Mouse (Mus musculus) activated CD4-positive, CD25-positive, alpha-beta regulatory T cell (primary cell): ENCODE data around the gene E4f1. TPM values are rescaled to one million over a fixed set of nuclear protein-coding genes. Genes with fewer than 3 reads are reported as not detected.

Source experiments
- polyA plus RNA-seq, 2 experiments: library from polyadenylated mRNA; unstranded; fragments of 100-300 nt; shearing (Covaris generic); gene quantifications; one replicate each; pipeline ENCODE4 v1.2.1; 2017

The E4f1 gene
- 10 to 100 TPM; 70.0 to 73.0 TPM for polyA plus RNA-seq

DNA sequence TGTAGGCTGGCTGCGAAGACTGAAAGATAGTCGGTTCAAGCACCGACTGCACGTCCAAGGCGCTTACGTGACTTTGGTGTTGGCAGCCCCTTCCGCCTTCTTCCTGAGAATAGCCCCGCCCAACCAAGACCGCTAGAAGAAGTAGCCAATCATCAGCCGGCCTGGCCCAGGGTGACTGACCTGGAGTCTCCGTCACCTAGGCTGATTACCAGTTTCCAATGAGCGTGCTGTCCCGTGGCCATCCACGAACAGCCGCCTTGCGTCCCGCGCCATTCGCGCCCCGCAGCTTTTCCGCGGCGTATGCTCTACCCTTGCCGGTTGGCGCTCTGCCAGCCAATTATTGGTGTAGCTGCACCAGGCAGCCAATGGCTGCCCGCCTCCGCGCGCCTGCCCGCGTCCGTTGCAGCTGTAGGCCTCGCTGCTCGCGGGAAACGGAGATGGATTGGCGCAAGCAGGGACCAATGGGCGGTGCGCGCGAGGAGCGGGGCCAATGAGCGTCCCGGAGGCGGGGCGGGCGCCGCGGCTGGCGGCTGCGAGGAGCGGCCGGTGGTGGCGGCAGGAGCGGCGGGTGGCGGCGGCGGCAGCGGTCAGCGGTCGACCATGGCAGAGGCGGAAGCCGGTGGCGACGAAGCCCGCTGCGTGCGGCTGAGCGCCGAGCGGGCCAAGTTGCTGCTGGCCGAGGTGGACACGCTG lies at the start of gene E4f1, which contains the start of gene Pgp:
Gene E4f1, minus strand, starts transcription at position 404 of the 693 bp plus-strand sequence.
Gene Pgp, plus strand, starts transcription at position 483 of the 693 bp plus-strand sequence.

DNA sequence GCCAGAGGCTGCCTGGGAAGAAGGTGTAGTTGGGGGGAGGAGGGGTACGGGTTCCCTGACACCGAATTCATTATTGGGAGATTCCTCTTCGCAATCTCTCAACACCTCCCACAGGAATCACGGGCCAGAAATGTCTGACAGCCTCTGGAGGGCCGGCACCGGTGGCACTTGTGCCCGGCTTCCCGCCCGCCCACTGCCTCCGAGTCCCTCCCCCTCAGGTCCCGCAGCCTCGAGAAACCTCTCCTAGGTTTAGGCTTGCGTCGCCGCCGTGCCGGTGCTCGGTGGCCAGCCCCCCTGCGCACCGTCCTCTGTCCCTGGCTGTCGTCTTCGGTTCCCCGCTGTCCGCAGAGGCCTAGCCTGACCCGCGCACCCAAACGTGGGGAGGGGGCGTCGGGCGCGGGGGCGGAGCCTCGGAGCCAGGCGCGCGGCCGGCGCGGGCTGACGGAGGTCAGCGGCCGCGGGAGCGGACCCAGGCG lies 18.1 kb upstream of the E4f1 start, which contains the start of gene Caskin1:
Gene Caskin1, plus strand, starts transcription at position 416 of the 476 bp plus-strand sequence.

DNA sequence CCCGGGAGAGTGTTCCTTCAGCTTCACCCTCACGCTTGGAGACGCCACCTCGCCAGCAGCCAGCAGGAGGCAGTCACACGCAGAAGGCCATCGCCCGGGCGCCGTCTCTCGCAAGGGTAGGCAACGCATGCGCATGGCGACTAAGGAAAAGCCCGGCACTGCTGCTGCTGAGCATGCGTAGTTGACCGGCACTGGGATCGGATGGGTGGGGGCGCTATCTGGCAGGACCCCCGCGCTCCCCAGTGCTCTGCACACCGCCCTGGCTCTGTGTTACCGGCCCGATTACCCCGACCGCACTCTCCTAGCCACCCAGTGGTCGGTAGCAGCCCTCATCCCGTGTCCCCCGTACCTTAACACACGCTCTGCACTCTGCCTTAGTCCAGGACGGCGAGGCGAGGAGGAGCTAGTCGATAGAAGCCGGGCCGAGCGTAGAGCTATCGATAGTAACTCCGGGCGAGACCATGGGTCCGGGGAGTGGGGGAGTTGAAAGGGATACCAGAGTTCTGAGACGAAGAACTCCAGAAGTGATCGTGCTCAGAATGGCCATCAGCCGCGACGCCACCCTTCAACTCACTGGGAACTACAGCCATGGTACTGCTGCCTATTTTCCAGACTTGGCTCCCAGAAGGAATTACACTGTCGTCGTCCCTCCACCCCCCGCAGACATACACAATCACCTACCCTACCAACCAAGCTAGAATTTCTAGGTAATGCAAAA lies 8.7 kb upstream of the E4f1 start, which contains the start of gene Mlst8:
Gene Mlst8, minus strand, starts transcription at position 416 of the 718 bp plus-strand sequence.

DNA sequence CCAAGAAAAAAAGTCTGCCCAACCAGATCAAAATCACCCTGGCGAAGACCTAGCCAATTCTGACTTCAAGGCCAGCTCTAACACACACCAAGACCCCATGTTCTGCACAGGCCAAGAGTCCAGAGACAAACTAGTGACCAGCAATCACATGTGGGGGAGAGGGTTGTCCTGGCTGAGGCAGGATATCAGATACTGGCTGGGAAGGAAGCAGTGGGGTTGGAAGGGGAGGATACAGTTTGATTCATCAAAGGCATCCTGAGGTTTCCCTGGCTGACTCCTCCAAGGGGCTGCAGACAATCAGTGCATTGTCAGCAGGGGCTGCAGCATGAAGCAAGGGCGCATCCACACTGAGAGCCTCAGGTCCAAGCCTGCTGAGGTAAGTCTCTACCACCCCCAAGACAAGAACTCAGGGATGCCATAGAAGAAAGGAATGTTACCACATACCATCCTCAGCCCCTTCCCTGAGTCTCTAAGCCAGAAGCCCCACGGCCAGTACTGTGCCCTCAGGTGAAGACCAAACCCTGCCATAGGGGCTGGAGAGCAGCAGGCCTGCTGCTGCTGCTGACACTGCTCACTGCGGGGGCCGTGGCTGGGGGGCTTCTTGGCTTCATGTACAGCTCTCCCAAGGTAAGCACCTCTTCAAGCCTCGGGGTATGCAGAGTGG lies 3.6 kb upstream of the E4f1 start, which contains the start of gene Bricd5:
Gene Bricd5, plus strand, starts transcription at position 273 of the 664 bp plus-strand sequence.

DNA sequence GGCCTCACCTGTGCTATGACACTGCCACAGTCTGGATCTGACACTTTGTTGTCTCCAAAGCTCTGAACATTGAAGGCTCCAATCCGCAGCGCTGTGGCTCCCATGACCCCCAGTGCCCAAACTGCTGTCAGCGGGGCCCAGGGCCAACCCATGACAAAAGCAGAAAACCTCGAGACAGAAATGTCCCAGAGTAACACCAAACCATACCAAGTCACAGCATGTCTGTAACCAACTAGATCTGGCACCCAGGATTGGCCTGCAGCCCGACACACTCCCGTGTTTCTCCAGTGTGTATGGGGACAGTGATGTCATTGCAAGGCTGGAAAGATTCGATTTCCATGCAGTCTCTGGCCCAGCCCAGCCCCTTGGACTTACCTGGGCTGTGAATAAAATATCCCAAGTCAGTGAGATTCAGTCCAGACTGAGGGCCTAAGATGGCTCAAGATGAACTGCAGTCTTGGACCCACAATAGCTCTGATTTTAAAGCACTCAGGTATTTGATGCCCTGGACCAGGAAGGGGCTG lies 27.4 kb downstream of the E4f1 start, which contains the start of gene Dnase1l2:
Gene Dnase1l2, minus strand, starts transcription at position 474 of the 524 bp plus-strand sequence.

DNA sequence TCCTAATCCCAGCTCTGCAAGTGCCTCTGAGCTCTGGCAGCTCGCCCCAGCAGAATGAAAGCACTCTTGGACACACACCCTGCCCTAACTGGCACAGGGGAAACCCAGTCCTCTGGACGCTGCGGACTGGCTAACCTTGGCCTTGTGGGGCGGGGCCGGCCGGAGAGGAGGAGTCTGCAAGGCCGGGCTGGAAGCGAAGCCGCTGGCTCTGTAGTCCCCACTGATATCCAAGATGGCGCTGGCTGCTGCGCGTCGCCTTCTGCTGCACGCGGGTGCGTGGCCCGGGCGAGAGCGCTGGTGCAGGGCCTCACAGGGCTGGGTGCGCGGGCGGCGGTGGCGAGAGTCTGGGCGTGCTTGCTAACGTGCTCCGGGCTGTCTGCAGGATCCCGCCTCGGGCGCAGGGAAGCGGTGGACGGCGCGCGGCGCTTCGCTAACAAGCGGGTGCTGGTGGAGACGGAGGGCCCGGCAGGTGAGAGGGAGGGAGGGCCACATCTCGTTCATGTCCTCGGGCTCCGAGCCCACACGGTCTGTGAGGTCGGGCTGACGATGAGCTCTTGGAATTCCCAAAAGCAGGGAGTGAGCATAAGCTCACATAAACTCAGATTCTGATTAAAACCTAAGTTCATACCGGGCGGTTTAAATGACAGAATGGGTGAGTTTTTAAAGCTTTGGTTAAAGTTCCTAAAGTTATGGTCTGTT lies 43.5 kb downstream of the E4f1 start, which contains the start of gene Eci1:
Gene Eci1, plus strand, starts transcription at position 171 of the 699 bp plus-strand sequence.

DNA sequence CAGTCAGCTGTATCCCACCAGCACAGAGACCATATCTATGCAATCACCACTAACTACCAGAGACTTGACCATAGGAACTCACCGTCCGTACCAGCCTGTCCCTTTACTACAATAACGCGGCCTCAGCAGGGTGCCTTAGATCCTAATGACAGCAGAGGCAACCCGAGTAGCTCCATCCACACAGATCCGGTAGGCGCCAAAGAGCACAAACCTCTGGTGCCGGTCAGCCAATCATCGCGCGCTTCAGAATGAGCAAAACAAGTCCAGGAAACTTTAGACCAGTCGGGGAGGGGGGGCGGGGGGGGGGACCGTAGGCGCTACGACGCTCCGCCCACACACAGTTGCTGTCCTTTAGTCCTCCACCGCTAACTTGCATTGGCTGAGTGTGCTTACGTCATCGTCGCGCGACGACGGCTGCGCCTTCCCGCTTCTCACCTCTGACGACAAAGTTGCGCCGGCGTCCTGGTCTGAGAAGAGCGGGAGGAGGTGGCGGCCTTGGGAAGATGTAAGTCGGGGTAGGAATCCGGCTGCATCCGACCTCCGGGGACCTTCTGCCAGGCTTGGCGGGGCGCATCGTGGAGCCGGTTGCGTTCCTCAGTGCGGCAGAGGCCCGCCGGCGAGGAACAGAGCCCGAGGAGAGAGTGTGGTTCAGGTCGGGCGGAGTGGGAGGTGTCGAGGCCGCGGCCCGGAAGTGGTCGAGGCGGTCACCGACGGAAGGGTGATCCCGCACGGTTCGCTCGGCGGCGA lies 55.7 kb downstream of the E4f1 start, which contains the start of gene Rnps1:
Gene Rnps1, plus strand, starts transcription at position 336 of the 747 bp plus-strand sequence.

Other genes with a start within 250 kb of the E4f1 start
- gene Tedc2, start 249.5 kb downstream of the E4f1 start, polyA plus RNA-seq = 1 to 10 TPM; 3.5 to 4.6 TPM
- 1 to 10 TPM; 7.7 to 8.0 TPM for gene Ccnf, start 218.8 kb downstream of the E4f1 start, polyA plus RNA-seq
- under 1 TPM in 1 of 2 experiments, not detected in 1; 0.20 TPM for gene Abca17, start 119.2 kb downstream of the E4f1 start, polyA plus RNA-seq
- gene Abca3, start 118.4 kb downstream of the E4f1 start, polyA plus RNA-seq = 10 to 100 TPM; 11.1 to 24.7 TPM
- 100 to 1,000 TPM; 176 to 205 TPM for gene Rnps1, start 55.7 kb downstream of the E4f1 start, polyA plus RNA-seq
- 10 to 100 TPM; 55.9 to 97.4 TPM for gene Eci1, start 43.7 kb downstream of the E4f1 start, polyA plus RNA-seq
- 1 to 10 TPM; 1.7 to 4.9 TPM for gene Dnase1l2, start 27.2 kb downstream of the E4f1 start, polyA plus RNA-seq
- gene Pgp, start 79 bp upstream of the E4f1 start, polyA plus RNA-seq = 10 to 100 TPM; 40.8 to 46.2 TPM
- not detected for gene Bricd5, start 3.6 kb upstream of the E4f1 start, polyA plus RNA-seq
- gene Mlst8, start 8.8 kb upstream of the E4f1 start, polyA plus RNA-seq = 10 to 100 TPM; 21.0 to 27.6 TPM
- gene Caskin1, start 18.3 kb upstream of the E4f1 start, polyA plus RNA-seq = under 1 TPM; 0.12 to 0.76 TPM
- gene Traf7, start 57.6 kb upstream of the E4f1 start, polyA plus RNA-seq = 10 to 100 TPM; 64.2 to 74.9 TPM
- 10 to 100 TPM in 1 of 2 experiments, 1 to 10 TPM in 1; 6.7 to 13.8 TPM for gene Rab26, start 63.9 kb upstream of the E4f1 start, polyA plus RNA-seq
- 10 to 100 TPM; 25.4 to 40.3 TPM for gene Pkd1, start 79.5 kb upstream of the E4f1 start, polyA plus RNA-seq
- 10 to 100 TPM; 29.8 to 34.8 TPM for gene Tsc2, start 162.3 kb upstream of the E4f1 start, polyA plus RNA-seq
- 1 to 10 TPM; 3.1 to 6.3 TPM for gene Nthl1, start 162.4 kb upstream of the E4f1 start, polyA plus RNA-seq
- gene Slc9a3r2, start 180.0 kb upstream of the E4f1 start, polyA plus RNA-seq = under 1 TPM in 1 of 2 experiments, not detected in 1; 0.45 TPM
- gene Npw, start 188.1 kb upstream of the E4f1 start, polyA plus RNA-seq = under 1 TPM in 1 of 2 experiments, not detected in 1; 0.35 TPM
- gene Zfp598, start 199.4 kb upstream of the E4f1 start, polyA plus RNA-seq = 10 to 100 TPM; 14.7 to 16.2 TPM
- 1 to 10 TPM in 1 of 2 experiments, under 1 TPM in 1; 0.92 to 1.0 TPM for gene Syngr3, start 219.6 kb upstream of the E4f1 start, polyA plus RNA-seq
- gene Gfer, start 225.8 kb upstream of the E4f1 start, polyA plus RNA-seq = 10 to 100 TPM; 34.1 to 41.6 TPM
- 1 to 10 TPM; 1.3 to 1.4 TPM for gene Noxo1, start 225.9 kb upstream of the E4f1 start, polyA plus RNA-seq
- 10 to 100 TPM; 50.5 to 56.8 TPM for gene Tbl3, start 237.3 kb upstream of the E4f1 start, polyA plus RNA-seq
- under 1 TPM; 0.18 to 0.50 TPM for gene Rnf151, start 247.8 kb upstream of the E4f1 start, polyA plus RNA-seq
- 1,000 to 10,000 TPM in 1 of 2 experiments, 100 to 1,000 TPM in 1; 636 to 1,022 TPM for gene Rps2, start 247.8 kb upstream of the E4f1 start, polyA plus RNA-seq